Mouse (Mus musculus) lung, postnatal 36 days (tissue): ENCODE measurements around the gene Ramac.

Experiments used
- DNase-seq: peaks from one replicate; pipeline ENCODE4 v3.0.0; 2022; ENCODE audit warnings: mixed read lengths

The Ramac gene

GRCm38 (mm10) chr7:81788536-81788935 lies 25.8 kb downstream of the Ramac start:
- DNase-seq: peak; percentile 16

GRCm38 (mm10) chr7:81789095-81789757 lies 26.5 kb downstream of the Ramac start, which contains the start of gene 3110040N11Rik:
Gene 3110040N11Rik, minus strand, starts transcription at chr7:81789478.
- DNase-seq: peak; percentile 83

- DNase-seq: no peak
Observed at GRCm38 (mm10) chr7:81806067-81806466, 43.3 kb downstream of the Ramac start.
